Mouse (Mus musculus): ENCODE measurements around the gene Gm4181. TPM values are rescaled to one million over a fixed set of nuclear protein-coding genes. Genes with fewer than 3 reads are reported as not detected.

Gm4181 gene
- polyA plus RNA-seq (2012; rRNA removed) = not detected in 2 replicates

DNA sequence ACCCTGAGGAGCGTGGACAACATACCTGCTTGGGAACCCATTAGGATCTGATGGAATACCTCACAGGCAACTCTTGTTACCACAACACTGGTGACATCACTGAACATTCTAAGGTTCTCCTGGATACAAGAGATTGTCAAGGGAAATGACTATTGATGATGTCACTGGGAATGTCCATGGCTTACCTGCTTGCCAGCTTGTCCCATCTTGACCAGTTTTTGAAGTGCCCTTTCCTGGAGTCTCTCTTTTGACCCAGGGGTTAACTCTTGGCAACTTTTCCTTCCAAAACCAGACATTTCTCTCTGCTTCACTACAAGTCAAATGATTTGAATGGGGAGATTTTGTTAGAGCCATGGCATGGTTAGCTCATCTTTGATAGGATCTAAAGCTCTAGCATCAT lies at the start of gene Gm4181:
Gene Gm4181 (minus strand): TSS at position 101 of the 400 bp plus-strand sequence.

DNA sequence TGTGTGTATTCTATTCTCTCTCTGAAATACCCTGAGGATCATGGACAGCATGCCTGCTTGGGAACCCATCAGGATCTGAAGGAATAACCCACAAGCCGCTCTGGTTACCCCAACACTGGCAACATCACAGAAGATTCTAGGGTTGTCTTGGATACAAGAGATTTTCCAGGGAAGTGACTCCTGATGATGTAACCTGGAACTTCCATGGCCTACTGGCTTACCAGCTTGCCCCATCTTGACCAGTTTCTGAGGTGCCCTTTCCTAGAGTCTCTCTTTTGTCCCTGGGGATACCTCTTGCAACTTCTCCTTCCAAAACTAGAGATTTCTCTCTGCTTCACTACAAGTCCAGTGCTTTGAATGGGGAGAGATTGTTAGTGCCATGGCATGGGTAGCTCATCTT lies 24.3 kb downstream of the Gm4181 start, which contains the start of gene Gm17078:
Gene Gm17078 (minus strand): TSS at position 101 of the 400 bp plus-strand sequence.

DNA sequence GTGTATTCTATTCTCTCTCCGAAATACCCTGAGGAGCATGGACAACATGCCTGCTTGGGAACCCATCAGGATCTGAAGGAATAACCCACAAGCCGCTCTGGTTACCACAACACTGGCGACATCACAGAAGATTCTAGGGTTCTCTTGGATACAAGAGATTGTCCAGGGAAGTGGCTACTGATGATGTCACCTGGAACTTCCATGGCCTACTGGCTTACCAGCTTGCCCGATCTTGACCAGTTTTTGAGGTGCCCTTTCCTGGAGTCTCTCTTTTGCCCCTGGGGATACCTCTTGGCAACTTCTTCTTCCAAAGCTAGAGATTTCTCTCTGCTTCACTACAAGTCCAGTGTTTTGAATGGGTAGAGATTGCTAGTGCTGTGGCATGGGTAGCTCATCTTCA lies 43.4 kb downstream of the Gm4181 start, which contains the start of gene Gm17174:
Gene Gm17174 (minus strand): TSS at position 101 of the 400 bp plus-strand sequence.

Other genes starting within 250 kb of the Gm4181 start
- not detected in 2 replicates for gene Vmn2r88, start 224.8 kb downstream of the Gm4181 start, polyA plus RNA-seq (2012; rRNA removed)
- gene Vmn2r89, start 183.8 kb downstream of the Gm4181 start, polyA plus RNA-seq (2012; rRNA removed) = not detected in 2 replicates
- not detected in 2 replicates for gene Gm5622, start 82.9 kb downstream of the Gm4181 start, polyA plus RNA-seq (2012; rRNA removed)
- not detected in 2 replicates for gene Gm17175, start 61.6 kb downstream of the Gm4181 start, polyA plus RNA-seq (2012; rRNA removed)
- gene Gm17174, start 43.5 kb downstream of the Gm4181 start, polyA plus RNA-seq (2012; rRNA removed) = not detected in 2 replicates
- gene Gm17078, start 24.4 kb downstream of the Gm4181 start, polyA plus RNA-seq (2012; rRNA removed) = not detected in 2 replicates
- gene Gm17079, start 59.8 kb upstream of the Gm4181 start, polyA plus RNA-seq (2012; rRNA removed) = not detected in 2 replicates
- not detected in 2 replicates for gene Gm5800, start 81.5 kb upstream of the Gm4181 start, polyA plus RNA-seq (2012; rRNA removed)
- gene Ang4, start 137.9 kb upstream of the Gm4181 start, polyA plus RNA-seq (2012; rRNA removed) = not detected in 2 replicates
- gene AY358078, start 164.4 kb upstream of the Gm4181 start, polyA plus RNA-seq (2012; rRNA removed) = not detected in 2 replicates
- 1.4 and 2.7 TPM in 2 replicates for gene Ear6, start 218.0 kb upstream of the Gm4181 start, polyA plus RNA-seq (2012; rRNA removed)
- gene Mettl17, start 249.2 kb upstream of the Gm4181 start, polyA plus RNA-seq (2012; rRNA removed) = 40.3 and 57.0 TPM in 2 replicates